12 mouse cellular contexts compared by ENCODE assay signal in genomic region chr13:6365169-6365568, GRCm38 (mm10).
DNase-seq lines count a peak whose midpoint lies in the region.
"Had no signal": no experiment of that assay in that cellular context is flagged by ENCODE, and none has a peak within 500 bp of the region (broad histone marks: within the 10 kb centered on the region; RNA-seq: fewer than 3 reads in every experiment).

No protein-coding gene starts in this region.

- peak; percentile 35 to 53 for DNase-seq in frontal cortex, adult 2 months (ENCODE audit: extremely low spot score in 1 of 2, low spot score in 1 of 2)
- no peak for DNase-seq in frontal cortex, postnatal 14 days (ENCODE audit: low spot score in 2 of 2)
- peak; percentile 43 for DNase-seq in right cerebral cortex, adult 18-20 months
- DNase-seq in right cerebral cortex, postnatal 4 days: no peak
- DNase-seq in left cerebral cortex, postnatal 36 days (ENCODE audit: low spot score in 2 of 2): peak; percentile 18 to 37
- DNase-seq in kidney, postnatal 14 days: no peak
- no peak for DNase-seq in urinary bladder, postnatal 4 days (ENCODE audit: low spot score in 2 of 2)
- DNase-seq: adrenal gland, postnatal 36 days; cerebellum, adult 2 months; gastrocnemius, adult 2 months; kidney, postnatal 25 days; lung, postnatal 4 days had no signal

- intact Hi-C loops in left cerebral cortex, postnatal 36 days (cut with DNase I): no loop called here

Comparison
In these comparisons a context has a peak if more than half of its experiments do, and no peak if none do; other contexts are left out.
1. DNase-seq: peak in frontal cortex, adult 2 months (2 of 2), right cerebral cortex, adult 18-20 months (single experiment) and left cerebral cortex, postnatal 36 days (2 of 2); none in frontal cortex, postnatal 14 days (0 of 2), right cerebral cortex, postnatal 4 days (single experiment), kidney, postnatal 14 days (single experiment) and urinary bladder, postnatal 4 days (0 of 2).